Mouse (Mus musculus): Measurements from ENCODE around the gene Cacng1.

Cacng1 gene

DNA sequence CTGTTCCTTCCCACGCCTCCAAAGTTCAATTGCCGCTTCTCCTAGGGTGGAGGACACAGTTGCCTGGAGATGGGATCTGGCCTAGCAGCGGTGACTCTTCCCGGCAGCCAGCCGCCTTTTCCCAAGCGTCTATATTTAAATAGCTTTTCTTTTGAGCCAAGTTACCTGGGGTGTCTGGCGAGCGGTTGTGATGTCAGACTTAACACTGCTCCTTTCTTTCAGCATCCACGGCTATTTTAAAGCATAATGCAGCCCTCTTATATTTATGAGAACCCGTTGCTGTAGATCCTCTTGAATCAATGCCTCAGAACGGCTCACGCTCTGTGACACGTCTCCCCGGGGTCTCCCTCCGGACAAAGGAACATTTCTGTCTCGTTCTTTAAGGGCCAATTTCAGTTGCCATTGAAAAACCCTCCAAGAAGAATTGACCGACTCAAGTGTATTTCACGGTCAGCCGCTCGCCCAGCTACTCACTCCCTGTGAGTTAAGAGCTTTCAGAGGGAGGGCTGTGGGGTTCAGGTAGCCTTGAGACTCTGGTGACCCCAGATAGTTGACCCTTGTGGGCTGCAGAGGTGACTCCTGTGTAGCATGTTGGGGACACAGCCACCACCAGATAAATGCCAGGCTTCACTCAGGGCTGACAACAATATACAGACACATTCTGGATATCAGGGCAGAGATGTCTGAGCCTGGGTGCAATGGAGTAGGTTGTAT is 8.3 kb downstream of the Cacng1 start:
- no peak for DNase-seq

GRCm38 (mm10) chr11:107705476-107706074 is 10.7 kb downstream of the Cacng1 start:
- peak; percentile 49 to 59 for DNase-seq

DNA sequence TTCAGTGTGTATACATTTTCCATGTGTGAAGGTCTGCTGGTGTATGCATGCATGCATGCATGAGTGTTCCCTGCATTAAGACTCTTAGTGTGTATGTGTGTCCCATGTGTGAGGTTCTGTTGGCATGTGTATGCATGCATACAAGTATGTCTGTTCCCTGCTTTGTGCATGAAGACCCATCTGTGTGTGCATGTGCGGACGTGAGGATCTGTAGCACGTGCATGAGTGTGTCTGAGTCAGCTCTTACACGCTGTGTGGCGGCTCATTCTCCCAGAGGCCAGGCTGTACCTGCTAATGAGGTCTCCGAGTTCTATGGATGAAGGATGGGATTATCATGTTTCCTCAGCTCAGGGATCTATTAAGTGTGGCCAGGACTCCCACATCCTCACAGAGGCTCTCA is 11.3 kb downstream of the Cacng1 start:
- DNase-seq: no peak

- DNase-seq: no peak
Observed at GRCm38 (mm10) chr11:107703272-107704134, 12.8 kb downstream of the Cacng1 start.

DNA sequence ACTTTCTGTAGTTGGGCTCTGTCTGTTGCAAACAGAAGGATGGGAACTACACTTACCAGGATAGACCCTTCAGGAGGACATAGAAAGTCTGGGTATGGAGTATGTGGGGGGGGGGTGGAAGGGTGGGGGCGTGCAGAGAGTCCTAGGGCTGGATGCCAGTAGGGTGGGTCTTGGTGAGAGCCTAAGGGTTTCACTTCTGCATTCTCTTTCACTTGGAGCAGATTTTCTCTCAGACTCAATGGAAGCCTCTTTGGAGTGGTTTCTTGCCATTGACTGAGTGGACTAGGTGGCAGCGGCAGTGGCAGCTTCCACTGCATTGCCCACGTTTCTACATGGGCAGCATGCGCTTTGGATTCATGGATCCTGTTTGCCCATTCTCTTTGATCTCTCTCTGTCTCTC is 16.4 kb downstream of the Cacng1 start:
- no peak for DNase-seq

- no peak for DNase-seq
Observed at GRCm38 (mm10) chr11:107693338-107693737, 23.0 kb downstream of the Cacng1 start.

DNA sequence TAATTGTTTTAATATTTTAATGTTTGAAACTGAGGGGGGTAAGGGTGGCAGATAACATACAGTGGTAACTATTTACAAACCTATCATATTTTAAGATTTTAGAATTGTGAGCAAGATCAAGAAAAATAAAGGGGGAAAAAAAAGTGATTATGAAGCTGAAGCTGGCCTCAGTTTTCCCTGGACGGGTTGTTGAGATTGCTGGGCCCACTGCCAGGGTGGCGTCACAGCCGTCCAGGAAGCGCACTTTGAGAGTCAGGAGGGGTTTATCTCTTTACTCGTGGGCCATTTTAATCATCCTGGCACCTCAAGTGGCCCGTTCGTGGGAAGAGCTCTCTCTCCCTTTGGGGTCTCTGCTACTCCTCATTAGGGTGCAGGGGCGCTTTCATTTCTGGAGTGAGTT is 24.8 kb downstream of the Cacng1 start:
- no peak for DNase-seq

DNA sequence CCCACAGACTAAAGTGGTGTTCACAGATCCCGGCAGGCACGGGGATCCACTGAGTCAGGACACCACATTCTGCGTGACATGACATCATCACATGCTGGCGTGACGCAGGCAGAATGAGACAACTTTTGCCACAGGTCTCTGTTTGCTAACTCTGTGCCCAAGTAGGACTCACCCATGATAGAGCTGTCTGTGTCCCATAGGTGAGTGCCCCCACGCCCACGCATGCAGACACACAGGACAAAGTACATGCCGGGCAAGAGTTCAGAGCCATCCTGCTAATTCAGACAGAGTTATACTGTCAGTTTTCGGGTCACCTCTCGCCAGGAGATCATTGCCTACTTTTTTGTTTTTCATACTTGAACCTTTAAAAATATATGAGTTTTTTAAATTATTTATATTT is 27.8 kb downstream of the Cacng1 start:
- no peak for DNase-seq

DNA sequence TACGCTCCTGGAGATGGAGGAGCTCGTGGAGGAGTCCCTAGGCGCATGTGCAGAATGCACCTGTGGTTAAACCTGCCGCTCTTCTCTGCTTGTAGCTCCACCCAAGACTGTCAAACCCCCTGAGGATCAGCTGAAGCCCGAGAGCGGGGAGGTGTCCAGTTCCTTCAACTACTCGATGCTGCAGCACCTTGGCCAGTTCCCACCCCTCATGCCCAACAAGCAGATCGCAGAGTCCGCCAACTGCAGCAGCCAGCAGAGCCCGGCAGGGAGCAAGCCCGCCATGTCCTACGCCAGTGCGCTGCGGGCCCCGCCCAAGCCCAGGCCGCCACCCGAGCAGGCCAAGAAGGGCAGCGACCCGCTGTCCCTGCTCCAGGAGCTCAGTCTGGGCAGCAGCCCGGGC is 30.0 kb downstream of the Cacng1 start:
- DNase-seq: no peak

GRCm38 (mm10) chr11:107683544-107684465 is 32.5 kb downstream of the Cacng1 start:
- no peak for DNase-seq

- DNase-seq: no peak
Observed at GRCm38 (mm10) chr11:107682694-107683355, 33.5 kb downstream of the Cacng1 start.

DNA sequence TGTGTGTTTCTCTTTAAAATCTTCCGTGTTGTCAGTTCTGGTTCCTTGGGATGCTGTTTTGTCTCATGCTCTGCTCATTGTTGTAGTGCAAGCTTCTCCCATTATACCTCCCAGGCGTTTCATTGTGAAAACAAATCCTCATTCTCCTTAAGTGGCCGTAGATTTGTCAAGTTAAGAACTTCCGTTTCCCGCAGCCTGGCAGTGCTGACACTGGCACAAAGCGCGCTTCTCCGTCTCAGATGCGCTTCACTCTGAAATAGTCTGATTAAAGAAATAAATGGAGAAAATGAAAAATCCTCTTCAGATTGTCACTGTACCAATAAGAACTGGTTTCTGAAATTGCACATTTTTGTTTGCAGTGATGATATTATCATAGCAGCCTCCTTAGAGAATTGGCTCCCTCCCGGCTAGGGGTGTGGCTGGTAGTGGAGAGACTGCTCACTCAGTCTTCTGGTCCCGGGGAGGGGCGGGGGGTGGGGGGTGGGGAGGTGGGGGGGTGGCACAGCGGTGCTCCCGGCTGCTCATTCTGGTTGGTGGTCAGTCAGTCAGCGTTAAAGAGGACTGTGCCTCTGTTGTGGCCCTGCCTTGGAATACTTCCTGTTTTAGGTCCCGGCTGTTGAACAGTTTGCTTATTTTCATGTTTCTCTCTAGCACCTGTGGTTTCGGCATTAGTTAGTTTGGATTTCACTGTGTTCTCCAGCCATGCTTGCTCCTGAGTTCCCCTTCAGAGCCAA is 39.9 kb downstream of the Cacng1 start:
- no peak for DNase-seq

DNA sequence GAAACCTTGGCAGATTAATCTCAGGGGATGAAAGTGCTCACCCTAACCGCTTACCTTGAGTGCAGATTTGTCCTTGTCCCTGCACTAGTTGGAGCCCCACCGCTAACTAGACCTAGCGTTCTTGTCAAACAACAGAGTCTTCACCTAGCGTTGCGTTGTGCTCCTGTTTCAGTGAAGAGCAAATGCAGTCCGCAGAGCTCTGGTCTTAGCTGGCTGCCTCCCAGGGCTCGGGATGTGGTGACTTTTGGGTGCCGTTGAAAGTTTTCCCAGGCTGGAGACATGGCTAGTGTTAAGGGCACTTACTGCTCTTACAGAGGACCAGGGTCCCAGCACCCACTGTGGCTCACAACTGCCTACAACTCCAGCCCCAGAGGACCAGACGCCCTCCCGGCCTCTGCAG is 41.1 kb downstream of the Cacng1 start:
- no peak for DNase-seq

DNA sequence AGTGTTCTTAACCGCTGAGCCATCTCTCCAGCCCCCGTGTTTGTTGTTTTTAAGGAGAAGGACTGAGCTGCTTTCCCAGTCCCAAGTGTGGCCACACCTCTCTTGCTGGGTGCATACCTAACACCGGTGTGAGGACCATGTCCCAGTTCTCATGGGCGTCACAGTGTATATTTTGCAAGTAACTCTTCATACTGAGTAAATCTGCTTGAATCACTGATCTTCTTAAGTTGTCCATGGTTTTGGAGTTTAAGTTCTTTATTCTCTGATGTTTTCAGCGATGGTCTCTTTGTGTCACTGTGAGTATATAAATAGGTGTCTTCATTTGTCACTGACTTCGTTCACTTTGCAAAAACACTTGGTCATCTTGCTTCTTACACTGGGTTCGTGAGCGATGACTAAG is 41.7 kb downstream of the Cacng1 start:
- no peak for DNase-seq

DNA sequence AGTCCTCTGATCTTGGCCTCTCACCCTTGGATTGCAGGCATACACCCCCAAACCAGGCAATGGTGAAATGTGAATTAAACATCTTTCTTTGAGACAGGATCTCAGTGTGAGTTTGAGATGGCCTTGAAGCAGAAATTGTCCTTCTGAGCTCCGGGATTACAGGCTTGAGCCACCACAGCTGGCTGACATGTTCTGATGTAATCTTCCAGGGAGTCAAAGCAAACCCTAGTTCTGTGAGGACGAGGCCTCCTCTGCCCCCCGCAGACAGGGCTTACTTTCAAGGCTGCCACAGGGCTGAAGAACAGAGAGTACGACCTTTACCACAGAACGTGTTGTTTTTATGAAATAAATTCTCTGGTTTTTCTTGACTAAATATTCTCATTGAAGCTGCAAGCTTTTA is 42.3 kb downstream of the Cacng1 start:
- DNase-seq: no peak

GRCm38 (mm10) chr11:107668977-107669376 is 47.3 kb downstream of the Cacng1 start:
- DNase-seq: no peak

DNA sequence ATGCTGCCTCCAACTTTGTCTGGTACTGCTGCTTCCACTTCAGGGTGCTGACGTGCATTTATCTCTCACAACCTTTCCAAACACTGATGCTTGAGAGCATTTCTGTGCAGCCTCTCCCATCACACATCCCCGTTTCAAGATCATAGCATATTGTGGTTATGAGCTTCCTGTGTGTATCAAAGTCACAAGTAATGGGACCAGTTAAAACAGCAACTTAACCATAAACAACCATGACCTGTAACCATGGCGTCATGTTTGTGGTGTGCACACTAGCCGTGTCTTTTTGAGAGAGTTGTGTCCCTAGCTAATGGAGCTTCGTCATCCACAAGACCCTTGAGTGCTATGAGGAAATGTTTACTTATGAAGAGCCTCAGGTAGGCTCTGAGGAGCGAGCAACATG is 48.1 kb downstream of the Cacng1 start:
- no peak for DNase-seq

- DNase-seq: no peak
Observed at GRCm38 (mm10) chr11:107667542-107667941, 48.8 kb downstream of the Cacng1 start.

GRCm38 (mm10) chr11:107662666-107663065 is 53.7 kb downstream of the Cacng1 start:
- DNase-seq: no peak

DNA sequence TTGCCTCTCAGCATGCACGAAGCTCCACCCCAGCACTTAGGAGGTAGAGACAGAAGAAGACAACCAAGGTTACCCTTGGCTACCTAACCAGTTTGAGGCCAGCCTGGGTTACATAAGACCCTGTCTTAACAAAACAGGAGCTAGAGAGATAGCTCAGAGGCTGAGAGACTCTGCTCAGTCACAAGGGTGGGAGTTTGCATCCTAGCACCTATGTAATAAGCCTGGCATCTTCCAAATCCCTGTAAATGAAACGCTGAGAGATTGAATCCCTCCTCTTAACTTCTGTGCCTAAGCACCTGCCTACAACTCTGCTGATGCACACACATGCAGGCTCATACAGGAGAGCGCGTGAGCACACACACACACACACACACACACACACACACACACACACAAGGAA is 55.9 kb downstream of the Cacng1 start:
- DNase-seq: no peak

DNA sequence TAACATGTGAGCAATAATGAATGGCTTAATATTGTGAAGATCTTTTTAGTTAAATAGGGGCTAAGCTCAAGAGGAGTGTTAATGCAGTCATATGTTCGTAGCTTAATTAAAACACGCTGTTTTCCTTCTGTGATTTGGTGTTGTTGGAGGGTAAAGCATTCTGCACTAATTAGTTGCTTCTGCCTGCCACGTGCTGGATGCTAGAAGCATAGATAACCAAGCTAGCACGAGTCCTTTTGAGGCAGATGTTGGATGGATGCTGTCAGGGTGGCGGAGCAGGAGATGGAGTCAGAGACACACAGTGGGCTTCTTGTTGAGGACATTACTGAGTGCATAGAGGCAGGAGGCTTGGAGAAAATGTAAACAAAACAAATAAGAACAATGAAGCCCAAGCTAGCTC is 59.2 kb downstream of the Cacng1 start:
- DNase-seq: no peak

- DNase-seq: no peak
Observed at GRCm38 (mm10) chr11:107655538-107655937, 60.8 kb downstream of the Cacng1 start.
